Mouse (Mus musculus): Measurements from ENCODE around the gene Tmem209. TPM values are rescaled to one million over a fixed set of nuclear protein-coding genes. Genes with fewer than 3 reads are reported as not detected.
A peak's percentile ranks its signal among the peaks of the same experiment; 100 is the strongest.

Gene Tmem209
- polyA plus RNA-seq, 1 experiment from 2014 or later = 17.6 TPM

GRCm38 (mm10) chr6:30460750-30461446, 48.7 kb downstream of the Tmem209 start:
- Histone ChIP-seq H3K4me2 (ENCODE audit: low read depth, low read length) (peak overlapping the region; percentile 73; the same call in 1 of the 2 replicates), H3K27ac (ENCODE audit: low read length) (no peak overlapping the region), H3K4me1 (ENCODE audit: control insufficient read depth, low read depth, low read length) (peaks cover 19% of the 10 kb centered on the region), H3K27me3 (ENCODE audit: control insufficient read depth, insufficient read depth, low read depth, low read length) (no peaks in the 10 kb centered on the region; the same call in 1 of the 2 replicates), H3K9me3 (replicated peaks; ENCODE audit: control insufficient read depth, low read length) (no peaks in the 10 kb centered on the region), H3K36me3 (ENCODE audit: control insufficient read depth, insufficient read depth) (no peaks in the 10 kb centered on the region), H3K4me3 (ENCODE audit: low read depth, low read length) (no peak overlapping the region), H3K9ac (ENCODE audit: low read depth, low read length) (no peak overlapping the region)
- ATAC-seq (ENCODE audit: low read depth) = peak; percentile 84
- 30% methylated on average over 19 of the region's 19 CpGs for WGBS (ENCODE audit: insufficient replicate concordance)

DNA sequence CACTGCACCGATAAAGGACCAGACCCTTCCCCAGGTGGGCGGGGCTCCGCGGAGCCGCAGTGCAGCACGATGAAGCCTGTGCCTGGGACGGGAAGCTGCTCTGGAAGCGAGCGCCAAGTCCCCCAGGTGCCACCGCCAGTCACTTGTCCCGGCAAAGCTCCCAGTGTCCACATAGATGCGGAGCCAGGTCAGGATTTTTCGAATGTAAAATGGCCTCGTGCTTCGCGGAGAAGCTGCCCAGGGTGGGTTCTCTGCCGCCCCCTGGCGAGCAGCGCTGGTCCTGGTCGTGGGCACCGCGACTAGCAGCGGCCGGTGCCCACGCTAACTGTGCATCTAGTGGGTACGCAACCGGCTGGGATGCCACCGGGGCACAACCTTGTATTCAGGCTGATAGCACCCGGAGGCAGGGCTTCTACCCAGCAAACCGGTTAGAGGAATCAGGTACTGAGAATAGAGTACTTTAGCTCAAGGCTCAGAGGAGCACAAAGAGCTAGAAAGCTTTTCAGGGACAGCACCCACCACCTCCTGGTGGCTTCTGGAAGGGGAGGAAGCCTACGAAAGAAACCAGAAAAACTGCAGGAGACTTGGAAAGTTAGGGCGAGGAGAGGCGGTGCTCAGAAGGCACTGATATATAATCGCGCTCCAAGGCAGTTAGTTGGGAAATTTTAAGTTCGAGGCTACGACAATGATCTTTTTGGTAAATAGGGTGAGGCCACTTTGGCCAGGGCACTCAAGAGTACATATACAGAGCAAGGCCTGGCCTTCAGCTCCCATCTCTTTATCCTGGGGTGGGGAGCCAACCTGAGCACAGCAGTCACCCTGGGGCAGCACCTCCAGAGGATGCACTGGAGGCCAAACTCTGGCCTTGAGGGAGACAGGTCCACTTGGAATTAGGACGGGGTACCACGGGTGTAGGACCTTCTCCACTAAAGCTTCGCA, 49.5 kb downstream of the Tmem209 start:
- H3K27me3 ChIP-seq (ENCODE audit: control insufficient read depth, insufficient read depth, low read depth, low read length) = no peaks in the 10 kb centered on the region; the same call in 1 of the 2 replicates
- H3K4me2 ChIP-seq (ENCODE audit: low read depth, low read length) = peak overlapping the region; percentile 73
- peak overlapping the region; percentile 39; the same call in 1 of the 2 replicates for H3K27ac ChIP-seq (ENCODE audit: low read length)
- H3K4me3 ChIP-seq (ENCODE audit: low read depth, low read length) = peak overlapping the region; percentile 59
- H3K36me3 ChIP-seq (ENCODE audit: control insufficient read depth, insufficient read depth) = no peaks in the 10 kb centered on the region
- peaks cover 19% of the 10 kb centered on the region for H3K4me1 ChIP-seq (ENCODE audit: control insufficient read depth, low read depth, low read length)
- ATAC-seq (ENCODE audit: low read depth) = peak; percentile 35; the same call in 1 of the 2 replicates
- H3K9me3 ChIP-seq (replicated peaks; ENCODE audit: control insufficient read depth, low read length) = no peaks in the 10 kb centered on the region
- H3K9ac ChIP-seq (ENCODE audit: low read depth, low read length) = peak overlapping the region; percentile 62
- 8% methylated on average over 40 of the region's 40 CpGs for WGBS (ENCODE audit: insufficient replicate concordance)

DNA sequence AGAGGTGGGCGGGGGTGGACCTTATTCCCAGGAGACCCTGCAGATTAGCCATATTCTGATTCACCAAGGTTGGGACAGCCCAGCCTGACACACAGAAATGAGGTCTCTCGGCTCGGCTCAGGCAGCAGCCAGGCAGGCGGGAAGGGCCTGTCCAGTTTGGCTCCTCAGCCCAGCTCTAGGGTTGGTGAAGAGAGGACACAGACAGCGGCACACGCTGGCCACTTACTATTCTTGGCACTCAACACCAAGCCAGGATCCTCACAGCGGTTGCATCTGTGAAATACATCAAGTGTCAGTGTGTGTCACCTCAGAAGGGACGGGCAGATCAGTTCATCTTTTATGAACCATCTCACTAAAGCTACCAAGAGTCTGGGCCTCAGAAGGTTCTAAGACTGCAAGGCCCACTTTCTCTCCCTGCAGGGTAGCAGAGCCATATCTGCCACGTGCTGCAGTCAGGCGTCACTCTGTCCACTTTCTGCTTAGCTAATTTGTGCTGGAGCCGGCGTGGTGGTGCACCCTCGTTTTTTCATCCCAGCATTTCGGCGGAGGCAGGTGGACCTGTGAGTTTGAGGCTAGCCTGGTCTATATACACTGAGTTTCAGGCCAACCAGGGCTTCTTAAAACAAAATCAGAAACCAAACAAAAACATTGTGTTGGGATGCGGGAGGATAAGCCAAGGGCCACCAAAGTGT, 50.4 kb downstream of the Tmem209 start:
- H3K36me3 ChIP-seq (ENCODE audit: control insufficient read depth, insufficient read depth) = no peaks in the 10 kb centered on the region
- H3K4me2 ChIP-seq (ENCODE audit: low read depth, low read length) = peak overlapping the region; percentile 73
- ATAC-seq (ENCODE audit: low read depth) = no peak
- no peaks in the 10 kb centered on the region; the same call in 1 of the 2 replicates for H3K27me3 ChIP-seq (ENCODE audit: control insufficient read depth, insufficient read depth, low read depth, low read length)
- no peak overlapping the region for H3K27ac ChIP-seq (ENCODE audit: low read length)
- peak overlapping the region; percentile 62 for H3K9ac ChIP-seq (ENCODE audit: low read depth, low read length)
- peaks cover 19% of the 10 kb centered on the region for H3K4me1 ChIP-seq (ENCODE audit: control insufficient read depth, low read depth, low read length)
- peak overlapping the region; percentile 59 for H3K4me3 ChIP-seq (ENCODE audit: low read depth, low read length)
- no peaks in the 10 kb centered on the region for H3K9me3 ChIP-seq (replicated peaks; ENCODE audit: control insufficient read depth, low read length)
- WGBS (ENCODE audit: insufficient replicate concordance) = 63% methylated on average over 16 of the region's 16 CpGs

- no peaks in the 10 kb centered on the region; the same call in 1 of the 2 replicates for H3K27me3 ChIP-seq (ENCODE audit: control insufficient read depth, insufficient read depth, low read depth, low read length)
- H3K4me2 ChIP-seq (ENCODE audit: low read depth, low read length) = no peak overlapping the region
- no peaks in the 10 kb centered on the region for H3K36me3 ChIP-seq (ENCODE audit: control insufficient read depth, insufficient read depth)
- H3K9me3 ChIP-seq (replicated peaks; ENCODE audit: control insufficient read depth, low read length) = no peaks in the 10 kb centered on the region
- WGBS (ENCODE audit: insufficient replicate concordance) = 74% methylated on average over 5 of the region's 5 CpGs
- no peak overlapping the region for H3K9ac ChIP-seq (ENCODE audit: low read depth, low read length)
- H3K4me1 ChIP-seq (ENCODE audit: control insufficient read depth, low read depth, low read length) = peaks cover 19% of the 10 kb centered on the region
- no peak overlapping the region for H3K27ac ChIP-seq (ENCODE audit: low read length)
- no peak for ATAC-seq (ENCODE audit: low read depth)
- no peak overlapping the region for H3K4me3 ChIP-seq (ENCODE audit: low read depth, low read length)
Observed at GRCm38 (mm10) chr6:30458626-30459025, 51.0 kb downstream of the Tmem209 start.

GRCm38 (mm10) chr6:30456991-30457390, 52.6 kb downstream of the Tmem209 start:
- H3K9me3 ChIP-seq (replicated peaks; ENCODE audit: control insufficient read depth, low read length) = no peaks in the 10 kb centered on the region
- no peak overlapping the region for H3K4me3 ChIP-seq (ENCODE audit: low read depth, low read length)
- H3K4me1 ChIP-seq (ENCODE audit: control insufficient read depth, low read depth, low read length) = peaks cover 17% of the 10 kb centered on the region
- H3K27me3 ChIP-seq (ENCODE audit: control insufficient read depth, insufficient read depth, low read depth, low read length) = no peaks in the 10 kb centered on the region
- H3K9ac ChIP-seq (ENCODE audit: low read depth, low read length) = no peak overlapping the region
- no peak overlapping the region for H3K4me2 ChIP-seq (ENCODE audit: low read depth, low read length)
- ATAC-seq (ENCODE audit: low read depth) = no peak
- no peaks in the 10 kb centered on the region for H3K36me3 ChIP-seq (ENCODE audit: control insufficient read depth, insufficient read depth)
- WGBS (ENCODE audit: insufficient replicate concordance) = 85% methylated on average over 7 of the region's 7 CpGs
- H3K27ac ChIP-seq (ENCODE audit: low read length) = no peak overlapping the region

- Histone ChIP-seq H3K4me2 (ENCODE audit: low read depth, low read length) (no peak overlapping the region), H3K27me3 (ENCODE audit: control insufficient read depth, insufficient read depth, low read depth, low read length) (no peaks in the 10 kb centered on the region), H3K9ac (ENCODE audit: low read depth, low read length) (no peak overlapping the region), H3K4me1 (ENCODE audit: control insufficient read depth, low read depth, low read length) (peaks cover 2% of the 10 kb centered on the region; the same call in 1 of the 2 replicates), H3K36me3 (ENCODE audit: control insufficient read depth, insufficient read depth) (peaks cover 7% of the 10 kb centered on the region; the same call in 1 of the 2 replicates), H3K27ac (ENCODE audit: low read length) (no peak overlapping the region), H3K9me3 (replicated peaks; ENCODE audit: control insufficient read depth, low read length) (no peaks in the 10 kb centered on the region), H3K4me3 (ENCODE audit: low read depth, low read length) (no peak overlapping the region)
- WGBS (ENCODE audit: insufficient replicate concordance) = 91% methylated on average over 10 of the region's 10 CpGs
- no peak for ATAC-seq (ENCODE audit: low read depth)
Observed at GRCm38 (mm10) chr6:30439576-30439975, 70.0 kb downstream of the Tmem209 start.

DNA sequence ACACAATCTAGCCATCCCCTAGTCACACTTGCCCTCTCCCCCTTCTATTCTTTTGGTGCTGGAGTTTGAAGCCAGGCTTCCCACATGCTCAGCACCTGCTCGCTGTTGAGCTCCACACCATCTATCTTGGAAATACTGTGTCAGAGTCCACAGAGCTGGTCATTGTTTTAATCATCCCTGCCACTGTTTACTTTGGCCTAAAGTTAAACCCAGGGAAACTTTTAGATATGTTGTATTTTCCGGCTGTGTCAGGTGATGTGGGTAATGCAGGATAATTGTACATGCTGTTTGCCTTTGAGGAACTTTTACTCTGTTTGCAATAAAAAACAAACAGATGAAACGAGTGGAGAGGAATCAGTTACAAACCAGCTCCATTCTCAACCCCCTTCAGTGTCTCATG, 72.5 kb downstream of the Tmem209 start:
- 65% methylated on average over 3 of the region's 3 CpGs for WGBS (ENCODE audit: insufficient replicate concordance)
- Histone ChIP-seq H3K4me3 (ENCODE audit: low read depth, low read length) (no peak overlapping the region), H3K9ac (ENCODE audit: low read depth, low read length) (no peak overlapping the region), H3K27ac (ENCODE audit: low read length) (peak overlapping the region; percentile 78), H3K4me2 (ENCODE audit: low read depth, low read length) (no peak overlapping the region), H3K36me3 (ENCODE audit: control insufficient read depth, insufficient read depth) (peaks cover 4% of the 10 kb centered on the region; the same call in 1 of the 2 replicates), H3K4me1 (ENCODE audit: control insufficient read depth, low read depth, low read length) (peaks cover 2% of the 10 kb centered on the region; the same call in 1 of the 2 replicates), H3K27me3 (ENCODE audit: control insufficient read depth, insufficient read depth, low read depth, low read length) (no peaks in the 10 kb centered on the region), H3K9me3 (replicated peaks; ENCODE audit: control insufficient read depth, low read length) (no peaks in the 10 kb centered on the region)
- ATAC-seq (ENCODE audit: low read depth) = peak; percentile 85

- no peak overlapping the region for H3K9ac ChIP-seq (ENCODE audit: low read depth, low read length)
- no peak overlapping the region for H3K4me3 ChIP-seq (ENCODE audit: low read depth, low read length)
- H3K27ac ChIP-seq (ENCODE audit: low read length) = peak overlapping the region; percentile 58
- H3K36me3 ChIP-seq (ENCODE audit: control insufficient read depth, insufficient read depth) = peaks cover under 1% of the 10 kb centered on the region; the same call in 1 of the 2 replicates
- H3K27me3 ChIP-seq (ENCODE audit: control insufficient read depth, insufficient read depth, low read depth, low read length) = no peaks in the 10 kb centered on the region
- no peak for ATAC-seq (ENCODE audit: low read depth)
- H3K9me3 ChIP-seq (replicated peaks; ENCODE audit: control insufficient read depth, low read length) = no peaks in the 10 kb centered on the region
- WGBS (ENCODE audit: insufficient replicate concordance) = 80% methylated on average over 3 of the region's 3 CpGs
- peaks cover 2% of the 10 kb centered on the region; the same call in 1 of the 2 replicates for H3K4me1 ChIP-seq (ENCODE audit: control insufficient read depth, low read depth, low read length)
- H3K4me2 ChIP-seq (ENCODE audit: low read depth, low read length) = no peak overlapping the region
Observed at GRCm38 (mm10) chr6:30436476-30436875, 73.1 kb downstream of the Tmem209 start.

Measured in liver, embryonic 16.5 days (tissue).